Mouse (Mus musculus) c-Kit-negative CD71-positive TER-119-positive erythroid progenitor cells, embryonic 14.5 days (primary cell): Measurements from ENCODE around the gene 1700080E11Rik.
"Not testable (repeated sequence)": the region's sequence is repeated elsewhere in the genome, so short reads cannot be mapped to it uniquely, and the experiment has no call there.

ENCODE experiments used
- DNase-seq: peaks from one replicate; pipeline ENCODE4 v3.0.0-alpha.2; 2013; ENCODE audit warnings: low read depth, low spot score

Gene 1700080E11Rik

DNA sequence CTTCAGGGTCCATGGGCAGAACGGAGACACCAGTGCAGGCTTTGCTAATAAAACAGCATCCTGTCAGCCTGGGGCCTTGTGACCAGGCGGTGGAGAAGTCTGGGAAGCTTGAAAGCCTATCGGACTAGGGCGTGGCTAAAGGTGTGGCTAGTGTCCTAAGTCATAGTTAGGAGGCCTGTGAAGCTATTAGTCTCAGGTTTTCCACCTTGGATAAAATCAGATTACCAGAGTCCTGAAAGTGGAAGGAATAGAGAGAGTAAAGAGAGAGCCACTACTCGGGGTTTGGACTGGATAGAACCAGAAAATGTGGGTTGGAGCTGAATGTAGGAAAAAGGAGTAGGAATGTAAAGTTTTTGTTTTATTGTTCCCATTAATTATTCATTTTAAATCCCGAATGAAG is at the start of gene 1700080E11Rik:
Gene 1700080E11Rik (minus strand): TSS at position 101 of the 400 bp plus-strand sequence.
- DNase-seq, result no peak

DNA sequence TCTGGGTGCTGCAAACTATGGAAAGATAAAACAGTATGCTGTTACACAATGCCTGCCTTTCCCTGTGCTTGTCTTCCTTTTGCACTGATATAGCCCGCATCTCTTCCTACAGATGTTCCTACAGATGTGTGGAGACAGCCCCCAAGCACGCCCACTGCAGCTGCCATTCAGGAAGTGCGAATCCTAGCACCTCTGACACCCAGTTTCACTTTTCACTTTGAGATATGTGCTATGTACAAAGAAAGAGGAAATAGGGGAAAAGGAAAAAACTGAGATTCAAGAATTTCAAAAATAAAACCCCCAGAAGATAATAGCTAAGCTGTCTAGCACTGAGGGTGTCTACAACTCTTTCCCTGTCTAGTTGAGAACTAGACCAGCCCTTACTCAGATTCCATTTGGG is 41.8 kb upstream of the 1700080E11Rik start:
- no peak for DNase-seq

DNA sequence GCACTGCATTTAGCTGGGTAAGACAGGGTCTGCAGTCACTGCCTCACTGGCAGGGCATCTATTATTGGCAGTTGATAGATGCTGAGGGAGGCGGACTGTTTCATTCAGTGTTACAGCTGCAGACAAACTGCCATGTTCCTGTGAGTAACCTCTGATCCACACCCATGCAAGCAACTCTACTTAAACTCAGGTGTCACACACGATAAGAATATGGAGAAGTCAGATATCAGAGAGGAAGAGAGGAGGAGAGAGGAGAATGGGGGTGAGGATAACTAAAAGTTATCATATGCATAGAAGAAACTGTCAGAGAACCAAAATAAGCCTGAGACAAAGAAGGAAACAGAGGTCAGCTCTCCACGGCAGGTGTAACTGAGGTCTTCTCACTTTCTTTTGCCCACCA is 37.5 kb upstream of the 1700080E11Rik start:
- DNase-seq, result no peak

DNA sequence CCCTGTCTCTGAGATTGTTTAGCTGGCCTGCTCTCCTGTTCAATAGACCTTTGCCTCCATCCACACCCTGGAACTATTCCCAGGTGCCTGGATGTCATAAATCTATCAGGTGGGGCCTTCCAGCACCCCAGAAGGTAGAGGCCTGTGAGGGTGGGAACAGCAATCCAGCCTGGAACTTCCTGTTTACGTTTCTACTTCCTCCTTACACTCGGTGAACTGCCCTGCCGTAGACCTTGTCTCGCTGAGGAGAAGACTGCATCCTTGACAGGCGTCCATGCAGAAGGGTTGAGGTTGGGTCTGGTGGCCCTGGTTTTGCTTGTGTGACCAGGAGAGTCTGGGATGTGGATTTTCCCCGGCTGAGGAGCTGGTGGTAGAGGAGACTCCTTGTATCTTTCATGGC is 5.7 kb downstream of the 1700080E11Rik start:
- DNase-seq, result no peak

DNA sequence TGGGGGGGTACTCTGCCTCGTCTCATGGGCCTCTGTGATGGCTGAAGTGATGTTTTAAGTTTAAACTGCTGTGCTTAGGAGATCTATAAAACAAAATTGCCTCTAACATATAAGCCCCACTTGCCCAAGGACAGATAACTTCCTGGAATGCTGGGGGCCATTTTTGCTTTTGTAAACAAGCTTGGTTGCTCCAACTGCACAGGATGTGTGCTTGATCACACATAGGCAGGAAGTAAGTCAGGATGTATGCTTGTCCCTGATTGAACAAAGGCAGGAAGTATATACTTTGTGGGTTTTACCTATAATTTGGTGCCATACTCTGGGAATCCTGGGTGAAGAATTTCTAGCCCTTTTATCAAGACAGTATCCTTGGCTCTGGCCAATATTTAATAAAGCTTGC is 8.5 kb downstream of the 1700080E11Rik start:
- DNase-seq, result no peak

DNA sequence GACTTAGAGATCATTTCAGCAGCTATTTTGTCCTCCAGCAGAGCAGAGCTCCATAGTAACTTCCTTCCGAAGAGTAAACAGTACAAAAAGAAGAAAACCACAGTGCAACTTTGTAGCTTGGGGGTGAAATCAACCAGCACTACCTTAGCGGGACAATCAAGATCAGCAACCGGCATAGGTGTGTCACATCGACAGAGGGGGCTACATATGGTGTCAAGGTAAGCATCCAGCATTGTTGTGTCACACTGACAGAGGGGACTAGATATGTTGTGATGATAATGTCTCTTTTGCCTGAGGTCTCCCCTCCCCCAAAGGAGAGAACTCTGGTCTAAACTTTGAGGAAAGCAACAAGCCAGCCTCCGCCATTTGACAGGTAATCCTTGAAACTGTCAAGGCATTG is 10.4 kb downstream of the 1700080E11Rik start:
- DNase-seq, result no peak

DNA sequence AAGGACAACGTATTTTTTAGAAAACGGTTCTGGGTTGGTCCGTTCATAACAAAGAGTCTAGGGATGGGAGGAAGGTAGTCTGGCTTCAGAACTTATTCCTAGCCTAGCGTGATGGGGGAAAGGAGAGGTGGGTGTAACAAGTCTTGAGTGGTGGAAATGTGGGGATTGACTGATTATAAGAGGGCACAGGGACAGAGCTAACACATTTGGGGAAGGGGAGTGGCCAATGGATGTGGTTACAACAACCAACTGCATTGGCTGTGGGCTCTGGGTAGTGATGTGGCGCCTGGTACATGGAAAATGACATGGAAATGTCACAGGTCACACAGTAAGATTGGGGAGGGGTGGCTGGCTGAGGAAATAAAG is 12.9 kb downstream of the 1700080E11Rik start:
- peak; percentile 17 for DNase-seq

DNA sequence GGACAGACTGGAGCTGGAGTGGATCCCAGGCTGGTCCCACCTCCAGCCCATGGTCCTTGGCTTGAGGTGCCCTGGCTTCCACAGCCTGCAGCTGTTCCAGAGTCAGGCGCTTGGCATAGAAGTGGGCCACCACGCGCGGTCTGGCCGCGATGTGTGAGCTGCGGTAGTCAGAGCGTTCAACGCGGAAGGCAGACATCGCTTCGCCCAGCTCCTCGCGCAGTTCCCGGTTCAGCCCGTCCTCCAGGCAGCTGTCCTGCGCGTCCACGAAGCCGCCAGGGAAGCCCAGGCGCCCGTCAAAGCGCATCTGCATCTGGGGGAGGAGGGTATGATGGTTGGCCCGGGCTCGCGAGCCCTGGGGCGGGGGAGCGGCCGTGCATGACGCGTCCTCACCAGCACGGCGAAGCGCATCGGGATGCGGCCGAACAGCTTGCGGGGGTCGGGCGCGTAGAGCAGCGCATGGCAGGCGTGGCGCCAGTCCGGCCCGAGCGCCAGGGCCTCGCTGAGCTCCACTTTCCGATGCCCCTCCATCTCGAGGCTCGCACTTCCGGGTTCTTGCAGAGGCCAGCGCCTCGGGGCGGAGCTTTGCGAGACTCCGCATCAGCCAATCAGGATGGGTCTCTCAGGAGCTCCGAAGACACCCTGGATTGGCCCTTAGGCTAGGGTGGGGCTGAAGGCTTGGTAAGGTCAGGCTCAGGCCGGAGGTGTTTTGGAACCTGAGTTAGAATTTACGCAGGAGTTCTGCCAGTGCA is 13.5 kb downstream of the 1700080E11Rik start, which contains the start of gene Nudt16:
Gene Nudt16 (minus strand): TSS at position 572 of the 749 bp plus-strand sequence.
- peak; percentile 72 for DNase-seq

DNA sequence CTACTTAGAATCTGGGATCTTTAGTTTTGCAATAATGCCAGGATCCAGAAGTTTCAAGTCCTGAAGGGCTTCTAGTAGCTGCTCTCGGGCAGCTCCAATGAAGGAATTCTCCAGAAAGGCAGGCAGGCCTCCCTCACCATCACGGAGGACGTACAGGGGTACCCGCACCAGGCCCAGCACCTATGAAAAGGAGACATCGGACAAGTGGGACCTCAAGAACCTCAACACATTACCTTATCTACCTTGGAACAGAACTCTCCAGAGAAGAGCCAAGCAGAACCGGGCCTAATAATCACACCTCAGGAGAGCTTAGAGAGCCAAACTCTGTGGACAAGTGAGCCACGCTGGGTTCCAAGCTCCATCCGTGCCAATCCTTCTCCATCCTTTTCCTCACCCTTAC is 14.6 kb downstream of the 1700080E11Rik start:
- DNase-seq, result no peak

DNA sequence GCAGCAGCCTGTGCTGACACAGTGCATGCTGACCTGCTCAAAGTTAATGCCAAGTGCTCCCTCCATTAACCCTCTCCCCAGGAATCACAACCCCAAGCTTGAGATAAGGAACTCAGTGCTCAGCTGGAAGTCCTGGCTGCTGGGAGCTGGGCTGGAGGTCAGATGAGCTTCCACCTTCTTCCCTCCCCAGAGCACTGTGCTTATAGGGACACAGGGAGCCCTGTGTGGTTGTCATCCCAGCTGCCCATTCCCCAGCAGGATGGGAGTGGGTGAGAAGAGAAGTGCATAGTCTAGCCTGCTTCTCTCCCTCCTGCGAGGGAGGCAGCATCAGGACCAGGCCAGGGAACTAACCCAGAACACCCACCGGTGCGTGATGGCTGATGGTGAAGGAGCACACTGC is 19.7 kb downstream of the 1700080E11Rik start:
- DNase-seq, result not testable (repeated sequence)

DNA sequence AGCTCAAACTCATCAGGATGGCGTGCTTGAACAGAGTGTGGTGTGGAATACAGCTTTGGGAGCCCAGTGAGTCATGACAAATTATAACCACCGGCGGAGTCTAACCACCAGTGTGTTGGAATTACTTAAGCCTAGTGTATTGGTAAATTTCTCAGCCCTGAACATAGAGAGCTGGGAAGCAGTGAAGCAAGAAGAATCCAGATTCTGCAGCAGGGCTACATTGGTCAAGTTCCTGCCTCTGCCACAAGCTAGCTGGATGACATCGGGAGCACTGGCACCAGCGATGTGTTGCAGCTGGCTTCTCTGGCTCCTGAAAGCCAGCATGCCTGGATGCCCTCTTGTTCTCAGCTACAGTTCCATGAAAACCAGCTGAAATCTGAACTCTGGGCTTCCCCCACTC is 41.0 kb downstream of the 1700080E11Rik start:
- no peak for DNase-seq

DNA sequence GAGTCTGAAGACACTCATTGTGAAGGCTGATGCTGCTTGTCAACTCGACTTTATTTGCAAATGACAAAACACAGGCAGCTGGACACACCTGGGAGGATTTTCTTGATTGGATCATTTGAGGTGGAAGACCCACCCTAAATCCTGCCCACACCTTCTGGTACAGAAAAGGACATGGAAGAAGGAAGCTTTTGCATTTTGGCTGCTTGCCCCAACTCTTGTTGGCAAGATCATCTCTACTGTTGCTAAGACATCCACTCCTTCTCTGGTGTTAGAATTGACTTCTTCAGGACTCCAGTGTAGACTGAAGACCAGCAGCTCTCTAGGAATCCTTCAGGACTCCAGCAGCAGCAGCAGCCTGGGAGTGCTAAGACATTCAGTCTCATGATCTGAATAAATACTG is 43.0 kb downstream of the 1700080E11Rik start:
- no peak for DNase-seq

DNA sequence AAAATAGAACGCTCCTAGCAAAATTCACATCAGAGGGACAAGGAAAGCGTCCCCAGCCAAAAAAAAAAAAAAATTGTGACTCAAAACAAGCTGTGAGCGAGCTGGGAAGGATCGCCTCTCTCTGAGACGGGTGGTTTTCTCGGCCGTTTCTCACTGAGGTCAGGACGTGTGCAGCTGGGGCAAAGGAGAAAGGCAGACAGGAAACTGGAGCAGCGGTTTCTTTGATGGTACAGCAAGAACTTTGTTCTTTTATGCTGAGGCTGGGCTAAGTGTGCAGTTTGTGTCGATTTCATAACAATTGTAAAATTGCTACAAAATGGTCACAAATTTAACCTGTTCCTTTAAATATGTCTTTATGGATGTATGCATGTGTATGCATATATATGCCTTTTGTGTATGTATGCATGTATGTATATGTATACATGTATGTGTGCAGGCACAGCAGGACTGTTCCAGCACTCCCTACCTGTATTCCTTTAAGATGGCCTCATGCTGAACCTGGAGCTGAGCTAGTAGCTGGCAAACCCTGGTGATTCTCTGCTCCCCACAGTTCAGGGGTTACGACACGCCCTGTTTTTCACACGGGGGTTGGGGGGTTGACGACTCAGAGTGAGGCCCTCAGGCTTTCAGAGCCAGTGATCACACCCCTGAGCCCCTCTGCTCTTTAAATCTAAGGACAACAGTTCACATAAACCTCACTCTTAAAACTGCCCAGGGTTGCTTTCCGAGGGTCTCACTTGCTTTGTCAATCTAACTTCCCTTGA is 43.9 kb downstream of the 1700080E11Rik start:
- DNase-seq, result no peak
